Mouse (Mus musculus) heart, adult 2 months (tissue): ENCODE measurements at regions not wholly inside any gene's neighbourhood (a gene's known extent, or its start where the extent isn't known, plus 50 kb on each side); places are given as distances from the start of the nearest gene placed in this dataset.

Source experiments
- DNase-seq, 2 experiments: peaks; one replicate each; pipeline ENCODE4 v3.0.0; 2021
- H3K27ac ChIP-seq: fragments of 200-600 bp; 2 replicates; pipeline ENCODE4 v1.8.1; 2022
- H3K27me3 ChIP-seq: fragments of 200-500 bp; 2 replicates; pipeline ENCODE4 v1.6.1; 2012; ENCODE audit warnings: mild to moderate bottlenecking, low read length, inconsistent platforms, mixed read lengths; ENCODE audit not compliant: control insufficient read depth, insufficient read depth
- H3K36me3 ChIP-seq: fragments of 200-500 bp; 2 replicates; pipeline ENCODE4 v1.6.1; 2012; ENCODE audit warnings: low read length, inconsistent platforms; ENCODE audit not compliant: control insufficient read depth, insufficient read depth
- H3K4me1 ChIP-seq: fragments of 200-500 bp; 2 replicates; pipeline ENCODE4 v1.6.1; 2011; ENCODE audit warnings: low read length; ENCODE audit not compliant: control insufficient read depth, insufficient read depth
- H3K4me3 ChIP-seq: fragments of 200-600 bp; 2 replicates; pipeline ENCODE4 v1.8.1; 2022
- H3K79me2 ChIP-seq: fragments of 200-500 bp; replicated peaks from 2 replicates; pipeline ENCODE4 v1.6.1; 2012; ENCODE audit warnings: mild to moderate bottlenecking, inconsistent platforms, low read length, moderate library complexity, mixed read lengths; ENCODE audit not compliant: control insufficient read depth, insufficient read depth
- H3K9ac ChIP-seq: fragments of 200-500 bp; 2 replicates; pipeline ENCODE4 v1.6.1; 2012; ENCODE audit warnings: low read depth, mild to moderate bottlenecking, control low read depth, inconsistent platforms, low read length, mixed read lengths
- CTCF ChIP-seq: fragments of 200-600 bp; IDR thresholded peaks from 2 replicates; pipeline ENCODE4 v1.8.1; 2022; ENCODE audit warnings: antibody characterized with exemption, mild to moderate bottlenecking, moderate library complexity
- EP300 ChIP-seq: fragments of 200-500 bp; IDR thresholded peaks from 2 replicates; pipeline ENCODE4 v1.6.1; 2011; ENCODE audit warnings: low read depth, low read length, control low read depth; ENCODE audit not compliant: insufficient read depth
- POLR2A ChIP-seq: fragments of 200-500 bp; IDR thresholded peaks from 2 replicates; pipeline ENCODE4 v1.6.1; 2011; ENCODE audit warnings: mild to moderate bottlenecking, low read depth, low read length, control low read depth; ENCODE audit not compliant: insufficient read depth
- WGBS: fragments of 180-500 bp; shearing (Covaris S2); methylation state at CpG from one replicate; pipeline ENCODE4 v1.1.7; 2018; 5-methylcytosine and 5-hydroxymethylcytosine counted together
- intact Hi-C: fragments of 180-260 bp; cut with DNase I; formaldehyde crosslinking; loops from one replicate; pipeline ENCODE4 v1.15.1; 2025

GRCm38 (mm10) chr4:22274178-22274577, 83.2 kb upstream of the Fbxl4 start:
- Histone ChIP-seq H3K36me3 (no peaks in the 10 kb centered on the region), H3K79me2 (no peaks in the 10 kb centered on the region), H3K27ac (no peak overlapping the region), H3K4me3 (no peak overlapping the region), H3K27me3 (no peaks in the 10 kb centered on the region), H3K9ac (no peak overlapping the region), H3K4me1 (no peaks in the 10 kb centered on the region)
- 45% methylated on average over 4 of the region's 4 CpGs for WGBS
- DNase-seq = no peak
- intact Hi-C loops = no loop called here
- TF ChIP-seq EP300 (no peak), CTCF (no peak)

GRCm38 (mm10) chr4:22282536-22283323, 74.6 kb upstream of the Fbxl4 start:
- TF ChIP-seq CTCF (no peak), POLR2A (no peak), EP300 (no peak)
- H3K4me3 ChIP-seq = no peak overlapping the region
- 58% methylated on average over 4 of the region's 4 CpGs for WGBS
- H3K27ac ChIP-seq = no peak overlapping the region
- H3K36me3 ChIP-seq = no peaks in the 10 kb centered on the region
- no peaks in the 10 kb centered on the region for H3K4me1 ChIP-seq
- no peaks in the 10 kb centered on the region for H3K79me2 ChIP-seq
- no peaks in the 10 kb centered on the region for H3K27me3 ChIP-seq
- DNase-seq = no peak
- intact Hi-C loops = no loop called here
- H3K9ac ChIP-seq = no peak overlapping the region

- DNase-seq = no peak
- no peak for TF ChIP-seq CTCF
- no peak for TF ChIP-seq EP300
- TF ChIP-seq POLR2A = no peak
Observed at GRCm38 (mm10) chr4:22292169-22292568, 65.2 kb upstream of the Fbxl4 start.

GRCm38 (mm10) chr4:22300206-22300605, 57.1 kb upstream of the Fbxl4 start:
- no peak overlapping the region for H3K9ac ChIP-seq
- no peak overlapping the region for H3K4me3 ChIP-seq
- H3K27ac ChIP-seq = no peak overlapping the region
- H3K36me3 ChIP-seq = no peaks in the 10 kb centered on the region
- no peaks in the 10 kb centered on the region for H3K79me2 ChIP-seq
- no peak for DNase-seq
- intact Hi-C loops = no loop called here
- TF ChIP-seq CTCF (no peak), POLR2A (no peak), EP300 (no peak)
- 89% methylated on average over 7 of the region's 7 CpGs for WGBS
- no peaks in the 10 kb centered on the region for H3K4me1 ChIP-seq
- H3K27me3 ChIP-seq = no peaks in the 10 kb centered on the region

More at GRCm38 (mm10) chr4:22292169-22292568, 65.2 kb upstream of the Fbxl4 start:
- Histone ChIP-seq H3K36me3 (no peaks in the 10 kb centered on the region), H3K27ac (no peak overlapping the region), H3K4me3 (no peak overlapping the region), H3K27me3 (no peaks in the 10 kb centered on the region), H3K4me1 (no peaks in the 10 kb centered on the region), H3K9ac (no peak overlapping the region), H3K79me2 (no peaks in the 10 kb centered on the region)
- WGBS = 44% methylated on average over 3 of the region's 3 CpGs
- intact Hi-C loops = no loop called here

- no peak overlapping the region for H3K9ac ChIP-seq
- no peak for DNase-seq
- intact Hi-C loops = no loop called here
- H3K36me3 ChIP-seq = no peaks in the 10 kb centered on the region
- 87% methylated on average over 9 of the region's 9 CpGs for WGBS
- H3K4me1 ChIP-seq = no peaks in the 10 kb centered on the region
- H3K79me2 ChIP-seq = no peaks in the 10 kb centered on the region
- H3K27ac ChIP-seq = no peak overlapping the region
- no peaks in the 10 kb centered on the region for H3K27me3 ChIP-seq
- TF ChIP-seq CTCF = no peak
- TF ChIP-seq EP300 = no peak
- no peak for TF ChIP-seq POLR2A
- H3K4me3 ChIP-seq = no peak overlapping the region
Observed at GRCm38 (mm10) chr4:22301148-22301942, 56.0 kb upstream of the Fbxl4 start.

GRCm38 (mm10) chr4:22301943-22302215, 55.5 kb upstream of the Fbxl4 start:
- no peak overlapping the region for H3K4me3 ChIP-seq
- intact Hi-C loops = no loop called here
- no peak for TF ChIP-seq POLR2A
- TF ChIP-seq EP300 = no peak
- no peak for TF ChIP-seq CTCF
- no peaks in the 10 kb centered on the region for H3K27me3 ChIP-seq
- no peaks in the 10 kb centered on the region for H3K36me3 ChIP-seq
- H3K79me2 ChIP-seq = no peaks in the 10 kb centered on the region
- no peak overlapping the region for H3K9ac ChIP-seq
- 70% methylated on average over 4 of the region's 4 CpGs for WGBS
- no peak for DNase-seq
- H3K4me1 ChIP-seq = no peaks in the 10 kb centered on the region
- H3K27ac ChIP-seq = no peak overlapping the region
